Mouse (Mus musculus): Measurements from ENCODE around the gene Gng7. TPM values are rescaled to one million over a fixed set of nuclear protein-coding genes. Genes with fewer than 3 reads are reported as not detected.

Gng7 gene
- total RNA-seq, 2 experiments from 2014 or later, result 66.6 to 111 TPM

- TF ChIP-seq CTCF (IDR thresholded peaks at IDR 0.05), result no peak
- DNase-seq (ENCODE audit: extremely low spot score in 1 of 2, low spot score in 2 of 2), result no peak
- intact Hi-C loops (cut with DNase I), result no loop called here
- H3K27ac ChIP-seq, result no peak overlapping the region
- no peak overlapping the region for H3K4me3 ChIP-seq
These were observed 41.0 kb downstream of the Gng7 start for GRCm38 (mm10) chr10:80973722-80974121.

DNA sequence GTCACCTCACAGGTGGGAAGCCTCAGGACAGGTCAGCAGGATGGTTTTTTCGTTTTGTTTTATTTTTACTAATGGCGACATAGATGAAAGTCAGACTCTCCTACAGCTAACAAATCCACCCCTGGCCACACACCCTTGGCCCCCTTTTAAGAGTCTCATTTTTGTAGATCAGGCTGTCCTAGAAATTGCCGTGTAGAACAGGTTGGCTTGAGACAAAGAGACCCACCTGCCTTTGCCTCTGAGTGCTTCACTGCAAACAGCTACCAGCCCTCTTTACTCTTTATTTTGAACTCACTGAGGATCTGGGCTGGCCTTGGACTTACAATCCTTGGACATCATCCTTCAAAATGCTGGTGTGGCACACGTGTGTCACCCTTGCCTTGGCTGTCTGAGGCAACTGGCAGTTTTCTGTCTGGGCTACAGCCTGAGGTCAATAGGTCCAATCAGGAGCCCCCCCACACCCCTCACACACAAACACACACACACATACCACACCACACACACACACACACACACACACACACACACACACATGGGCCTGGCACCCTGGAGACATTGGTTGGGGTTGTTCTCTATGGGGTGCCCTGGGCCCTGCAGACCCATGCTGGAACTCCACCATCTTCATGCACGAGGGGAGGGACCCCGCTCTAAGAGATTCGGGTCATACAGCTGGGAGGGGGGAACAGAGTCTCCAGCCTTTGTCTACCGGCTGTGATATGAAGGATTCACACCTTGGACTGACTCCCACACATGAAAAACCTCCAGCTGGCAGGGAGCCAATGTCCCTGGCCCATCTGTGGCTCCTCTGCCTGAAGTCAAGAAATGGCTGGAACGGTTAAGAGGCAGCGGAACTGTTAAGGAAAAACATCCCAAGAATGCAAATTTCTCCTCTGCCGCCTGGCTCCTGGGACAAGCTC, 42.4 kb downstream of the Gng7 start:
- intact Hi-C loops (cut with DNase I), result no loop called here
- no peak for DNase-seq (ENCODE audit: extremely low spot score in 1 of 2, low spot score in 2 of 2)
- no peak overlapping the region for H3K4me3 ChIP-seq
- no peak overlapping the region for H3K27ac ChIP-seq
- TF ChIP-seq CTCF (IDR thresholded peaks at IDR 0.05), result no peak

DNA sequence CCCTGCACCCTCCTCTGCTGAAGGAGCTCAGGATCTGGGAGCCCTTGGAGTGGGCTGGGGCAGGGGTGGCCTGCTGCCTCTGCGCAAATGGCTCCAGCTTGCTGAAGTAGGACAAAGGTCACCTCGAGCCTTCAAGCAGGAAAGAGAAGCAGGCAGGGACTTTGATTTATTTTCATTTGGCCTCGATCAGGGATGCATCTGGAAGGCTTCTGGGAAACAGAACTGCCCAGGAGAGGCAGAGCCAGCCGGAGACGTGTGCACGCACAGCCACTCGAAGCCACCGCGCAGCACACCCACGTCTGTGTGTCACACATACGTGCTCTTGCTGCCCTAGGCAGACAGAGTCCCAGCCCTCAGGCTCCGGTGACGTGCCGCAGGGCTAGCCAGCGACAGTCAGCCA, 43.2 kb downstream of the Gng7 start:
- intact Hi-C loops (cut with DNase I), result no loop called here
- no peak overlapping the region for H3K27ac ChIP-seq
- TF ChIP-seq CTCF (IDR thresholded peaks at IDR 0.05), result no peak
- H3K4me3 ChIP-seq, result no peak overlapping the region
- DNase-seq (ENCODE audit: extremely low spot score in 1 of 2, low spot score in 2 of 2), result no peak

- no peak overlapping the region for H3K27ac ChIP-seq
- intact Hi-C loops (cut with DNase I), result no loop called here
- no peak overlapping the region for H3K4me3 ChIP-seq
- TF ChIP-seq CTCF (IDR thresholded peaks at IDR 0.05), result no peak
- no peak for DNase-seq (ENCODE audit: extremely low spot score in 1 of 2, low spot score in 2 of 2)
These were observed 44.6 kb downstream of the Gng7 start for GRCm38 (mm10) chr10:80970159-80970558.

GRCm38 (mm10) chr10:80969298-80969697, 45.4 kb downstream of the Gng7 start:
- intact Hi-C loops (cut with DNase I), result no loop called here
- TF ChIP-seq CTCF (IDR thresholded peaks at IDR 0.05), result no peak

GRCm38 (mm10) chr10:80968106-80968505, 46.6 kb downstream of the Gng7 start:
- intact Hi-C loops (cut with DNase I), result no loop called here
- Histone ChIP-seq H3K27ac (no peak overlapping the region), H3K4me3 (no peak overlapping the region)
- no peak for DNase-seq (ENCODE audit: extremely low spot score in 1 of 2, low spot score in 2 of 2)
- no peak for TF ChIP-seq CTCF (IDR thresholded peaks at IDR 0.05)

More at GRCm38 (mm10) chr10:80969298-80969697, 45.4 kb downstream of the Gng7 start:
- no peak for DNase-seq (ENCODE audit: extremely low spot score in 1 of 2, low spot score in 2 of 2)
- Histone ChIP-seq H3K4me3 (no peak overlapping the region), H3K27ac (no peak overlapping the region)

- Histone ChIP-seq H3K27ac (no peak overlapping the region), H3K4me3 (no peak overlapping the region)
- intact Hi-C loops (cut with DNase I), result no loop called here
- TF ChIP-seq CTCF (IDR thresholded peaks at IDR 0.05), result no peak
- DNase-seq (ENCODE audit: extremely low spot score in 1 of 2, low spot score in 2 of 2), result no peak
These were observed 47.6 kb downstream of the Gng7 start for GRCm38 (mm10) chr10:80967101-80967656.

DNA sequence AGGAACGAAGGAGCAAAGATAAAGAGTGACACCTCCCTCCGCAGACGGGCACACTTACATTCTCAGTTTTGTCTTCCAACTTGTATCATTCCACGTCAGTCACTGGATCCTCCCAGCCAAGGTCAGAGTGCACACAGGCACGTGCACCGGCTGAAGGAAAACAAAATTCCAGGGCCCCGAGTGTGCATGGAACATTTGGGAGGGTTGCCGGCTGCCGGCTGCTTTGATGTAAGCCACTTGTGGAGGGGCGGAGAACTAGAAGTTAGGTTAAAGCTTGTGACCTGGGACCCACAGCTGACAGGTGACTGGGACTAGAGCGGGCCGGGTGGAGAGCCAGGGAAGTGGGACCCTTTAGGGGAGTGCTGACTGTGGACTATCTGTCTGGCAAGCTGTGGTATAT, 48.4 kb downstream of the Gng7 start:
- DNase-seq (ENCODE audit: extremely low spot score in 1 of 2, low spot score in 2 of 2), result no peak
- intact Hi-C loops (cut with DNase I), result no loop called here
- no peak for TF ChIP-seq CTCF (IDR thresholded peaks at IDR 0.05)
- H3K27ac ChIP-seq, result no peak overlapping the region
- H3K4me3 ChIP-seq, result no peak overlapping the region

DNA sequence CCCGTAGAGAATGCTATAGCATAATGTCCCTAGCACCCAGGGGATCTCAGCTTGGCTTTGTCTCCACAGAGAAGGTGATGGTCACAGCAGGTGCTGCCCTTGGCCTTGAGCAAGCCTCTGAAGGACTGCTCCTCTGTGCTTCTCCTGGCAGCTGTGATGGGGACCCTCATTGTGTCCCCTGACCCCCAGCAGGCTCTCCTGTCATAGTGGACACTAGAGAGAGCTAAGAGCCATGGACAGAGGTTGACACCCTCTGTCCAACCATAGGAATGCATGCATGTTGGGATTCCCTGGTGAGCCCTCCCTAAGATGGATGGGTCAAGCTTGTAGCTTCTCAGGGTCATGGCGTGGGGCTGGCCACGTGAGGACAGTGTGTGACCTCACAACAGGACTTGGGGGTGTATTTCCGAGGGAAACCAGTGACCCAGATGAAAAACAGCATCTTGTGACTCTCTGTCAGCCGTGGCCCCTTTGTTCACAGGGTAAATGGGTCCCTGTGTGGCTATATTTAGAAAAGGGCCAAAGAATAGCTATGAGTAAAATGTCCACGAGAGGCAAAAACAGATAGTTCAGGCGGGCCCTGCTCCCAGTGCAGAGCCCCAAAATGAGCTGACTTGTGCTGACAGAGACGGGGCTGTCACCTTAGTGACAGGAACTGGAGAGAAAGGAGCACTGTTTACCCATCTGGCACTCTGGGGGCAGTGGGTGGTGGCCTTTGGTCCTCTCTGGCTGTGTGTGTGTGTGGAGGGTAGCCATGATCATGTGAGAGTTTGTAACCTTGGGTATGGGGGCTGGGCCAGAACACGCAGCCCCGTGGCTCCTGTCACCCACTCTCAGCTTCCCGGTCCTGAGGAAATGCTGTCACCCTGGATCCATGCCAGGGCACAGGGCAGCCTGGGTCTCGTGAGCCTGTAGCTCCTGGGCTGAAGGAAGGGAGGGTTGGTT, 51.4 kb downstream of the Gng7 start:
- no peak for DNase-seq (ENCODE audit: extremely low spot score in 1 of 2, low spot score in 2 of 2)
- no peak for TF ChIP-seq CTCF (IDR thresholded peaks at IDR 0.05)
- peak overlapping the region; percentile 64 for H3K27ac ChIP-seq
- H3K4me3 ChIP-seq, result no peak overlapping the region
- intact Hi-C loops (cut with DNase I), result no loop called here

- Histone ChIP-seq H3K27ac (peak overlapping the region; percentile 37; the same call in 1 of the 2 replicates), H3K4me3 (no peak overlapping the region)
- no peak for TF ChIP-seq CTCF (IDR thresholded peaks at IDR 0.05)
- intact Hi-C loops (cut with DNase I), result no loop called here
- no peak for DNase-seq (ENCODE audit: extremely low spot score in 1 of 2, low spot score in 2 of 2)
These were observed 52.2 kb downstream of the Gng7 start for GRCm38 (mm10) chr10:80962585-80962984.

GRCm38 (mm10) chr10:80962051-80962472, 52.7 kb downstream of the Gng7 start:
- Histone ChIP-seq H3K4me3 (no peak overlapping the region), H3K27ac (peak overlapping the region; percentile 32)
- DNase-seq (ENCODE audit: extremely low spot score in 1 of 2, low spot score in 2 of 2), result no peak
- intact Hi-C loops (cut with DNase I), result no loop called here
- no peak for TF ChIP-seq CTCF (IDR thresholded peaks at IDR 0.05)
